Mouse (Mus musculus): ENCODE data around the gene Cep44. TPM values are rescaled to one million over a fixed set of nuclear protein-coding genes. Genes with fewer than 3 reads are reported as not detected.
A peak's percentile ranks its signal among the peaks of the same experiment; 100 is the strongest.

The Cep44 gene
- 17.8 TPM in 2 replicates for polyA plus RNA-seq (2015; fragmentation: Nextera tagmentation; extraction: Ambion mirVana)

DNA sequence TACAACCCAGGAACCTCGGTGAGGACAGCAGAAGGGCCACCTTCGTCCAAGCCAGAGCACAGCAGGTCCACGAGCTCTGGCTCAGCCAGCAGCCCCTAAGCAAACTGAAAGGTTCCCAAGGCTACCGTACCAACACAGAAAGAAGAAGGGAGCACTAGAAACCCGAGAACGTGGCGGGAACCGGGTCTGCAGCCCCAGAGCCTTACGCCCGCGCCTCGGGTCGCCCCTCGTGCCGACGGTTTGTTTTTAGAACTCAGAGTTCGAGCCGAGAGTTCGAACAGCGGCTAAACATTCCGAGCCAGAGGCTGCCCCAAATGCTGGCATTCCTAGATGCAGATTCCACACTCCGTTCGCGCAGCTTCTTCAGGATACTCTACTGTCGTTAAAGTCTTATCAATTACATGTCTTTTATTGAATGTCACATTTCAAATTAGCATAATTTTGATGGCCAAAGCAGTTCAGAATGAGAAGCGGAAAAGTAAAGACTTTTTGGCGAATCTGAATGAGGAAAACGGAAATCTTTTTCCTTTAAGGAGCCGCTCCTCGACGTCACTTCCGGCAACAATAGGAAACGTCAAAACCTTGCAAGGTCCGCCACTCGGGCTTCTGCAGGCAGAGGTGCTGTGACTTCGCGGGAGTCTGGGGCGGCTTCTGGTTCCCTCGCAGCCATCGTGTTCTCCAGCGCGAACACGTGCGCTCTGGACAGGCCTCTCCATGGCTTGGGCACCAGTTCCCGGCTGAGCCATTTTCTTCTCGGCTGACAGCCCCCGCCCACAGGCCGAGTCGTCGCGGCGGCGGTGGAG lies at the start of gene Cep44, which contains the start of gene Fbxo8:
Gene Cep44 (minus strand): TSS at position 490 of the 803 bp plus-strand sequence.
Gene Fbxo8 (plus strand): TSS at position 533 of the 803 bp plus-strand sequence.
- Histone ChIP-seq H3K4me3 (ENCODE audit: low read depth, low read length) (peak within 1 kb of the TSS; percentile 93), H3K9me3 (ENCODE audit: low read length) (no peaks in the 10 kb centered on the region), H3K9ac (replicated peaks) (peak within 1 kb of the TSS; percentile 92), H3K27ac (ENCODE audit: low read depth) (peak within 1 kb of the TSS; percentile 98), H3K4me2 (ENCODE audit: low read depth, low read length) (peak within 1 kb of the TSS; percentile 72), H3K27me3 (ENCODE audit: insufficient read depth, low read length) (no peaks in the 10 kb centered on the region), H3K36me3 (replicated peaks; ENCODE audit: insufficient read depth, low read length) (no peaks in the 10 kb centered on the region), H3K4me1 (ENCODE audit: insufficient read depth) (peaks cover 12% of the 10 kb centered on the region; the same call in 1 of the 2 replicates)
- TF ChIP-seq CTCF (IDR thresholded peaks at IDR 0.05; ENCODE audit: low read depth) (no peak), EP300 (IDR thresholded peaks at IDR 0.05; ENCODE audit: low read depth) (peak; percentile 75)
- under 1% methylated on average over 53 of the region's 53 CpGs for WGBS (ENCODE audit: insufficient replicate concordance)
- ATAC-seq: peak; percentile 84
- peak; percentile 85 for DNase-seq

DNA sequence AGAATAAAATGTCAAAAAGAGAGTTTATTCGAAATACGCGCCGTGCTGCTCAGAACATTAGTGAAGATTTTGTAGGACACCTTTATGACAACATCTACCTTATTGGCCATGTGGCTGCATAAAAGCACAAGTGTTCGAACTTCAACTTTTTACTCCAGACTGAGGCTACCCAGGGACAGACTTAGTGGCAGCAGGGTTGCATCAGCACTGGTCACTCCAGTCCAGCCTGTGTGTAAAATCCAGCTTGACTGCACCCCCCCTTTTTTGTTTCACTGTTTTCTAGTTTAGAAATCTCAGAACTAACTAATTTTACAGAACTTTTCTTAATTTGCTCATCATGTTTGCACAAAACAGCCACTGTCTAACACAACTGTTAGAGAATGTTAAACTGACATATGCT lies 40.7 kb upstream of the Cep44 start:
- Histone ChIP-seq H3K27ac (ENCODE audit: low read depth) (0 out of 2 replicates have a peak overlapping the region, but pooled peaks have one; percentile 39), H3K9me3 (ENCODE audit: low read length) (no peaks in the 10 kb centered on the region), H3K9ac (replicated peaks) (no peak overlapping the region), H3K4me1 (ENCODE audit: insufficient read depth) (no peaks in the 10 kb centered on the region; the same call in 1 of the 2 replicates), H3K27me3 (ENCODE audit: insufficient read depth, low read length) (no peaks in the 10 kb centered on the region), H3K4me3 (ENCODE audit: low read depth, low read length) (no peak overlapping the region), H3K36me3 (replicated peaks; ENCODE audit: insufficient read depth, low read length) (peaks cover 14% of the 10 kb centered on the region), H3K4me2 (ENCODE audit: low read depth, low read length) (no peak overlapping the region)
- 83% methylated on average over 5 of the region's 5 CpGs for WGBS (ENCODE audit: insufficient replicate concordance)
- DNase-seq: no peak
- peak; percentile 74 for ATAC-seq
- TF ChIP-seq CTCF (IDR thresholded peaks at IDR 0.05; ENCODE audit: low read depth): no peak
- no peak for TF ChIP-seq EP300 (IDR thresholded peaks at IDR 0.05; ENCODE audit: low read depth)

DNA sequence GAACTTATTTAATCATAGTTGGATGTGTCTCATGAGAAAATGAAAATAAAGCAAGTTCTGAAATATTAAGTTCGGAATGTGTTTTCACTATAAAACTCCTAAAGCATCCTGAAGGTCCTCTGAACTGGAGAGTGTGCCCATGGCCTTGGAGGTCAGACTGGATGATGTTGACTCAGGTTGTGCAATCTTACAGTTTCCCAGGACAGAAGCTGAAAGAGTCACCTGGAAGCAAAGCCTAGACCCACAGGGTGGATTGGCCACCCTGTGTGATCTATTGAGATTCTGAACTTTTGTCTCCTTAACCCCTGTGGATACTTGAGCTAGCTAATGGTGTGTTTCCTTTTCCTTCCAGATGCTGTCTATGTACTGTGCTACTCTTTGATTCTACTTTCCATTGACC lies 40.2 kb upstream of the Cep44 start:
- peak; percentile 87 for ATAC-seq
- TF ChIP-seq EP300 (IDR thresholded peaks at IDR 0.05; ENCODE audit: low read depth): no peak
- no peak for TF ChIP-seq CTCF (IDR thresholded peaks at IDR 0.05; ENCODE audit: low read depth)
- Histone ChIP-seq H3K36me3 (replicated peaks; ENCODE audit: insufficient read depth, low read length) (peaks cover 14% of the 10 kb centered on the region), H3K4me3 (ENCODE audit: low read depth, low read length) (no peak overlapping the region), H3K4me1 (ENCODE audit: insufficient read depth) (no peaks in the 10 kb centered on the region; the same call in 1 of the 2 replicates), H3K27me3 (ENCODE audit: insufficient read depth, low read length) (no peaks in the 10 kb centered on the region), H3K9ac (replicated peaks) (no peak overlapping the region), H3K4me2 (ENCODE audit: low read depth, low read length) (no peak overlapping the region), H3K9me3 (ENCODE audit: low read length) (no peaks in the 10 kb centered on the region), H3K27ac (ENCODE audit: low read depth) (0 out of 2 replicates have a peak overlapping the region, but pooled peaks have one; percentile 39)
- DNase-seq: no peak
- 71% methylated on average over 1 of the region's 1 CpGs for WGBS (ENCODE audit: insufficient replicate concordance)

DNA sequence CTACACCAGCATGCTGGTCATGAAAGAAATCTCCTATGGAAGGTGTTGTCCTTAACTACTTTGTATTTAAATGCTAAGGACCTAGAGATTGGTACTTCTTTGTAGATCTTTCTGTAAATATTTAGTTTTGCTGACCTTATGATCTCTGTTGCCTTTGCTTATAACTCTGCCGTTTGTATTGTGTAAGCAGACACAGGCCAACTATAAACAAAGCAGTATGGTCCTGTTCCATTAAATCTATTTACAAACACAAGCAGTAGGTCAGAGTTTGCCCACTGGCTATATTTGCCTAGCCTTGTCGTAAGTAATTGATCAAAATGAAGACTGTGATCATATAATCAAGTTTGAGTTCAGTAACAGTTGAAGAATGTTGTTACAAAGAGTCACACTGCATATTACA lies 38.2 kb upstream of the Cep44 start:
- DNase-seq (no peak), ATAC-seq (peak; percentile 81)
- peaks cover 14% of the 10 kb centered on the region for H3K36me3 ChIP-seq (replicated peaks; ENCODE audit: insufficient read depth, low read length)
- no peaks in the 10 kb centered on the region for H3K27me3 ChIP-seq (ENCODE audit: insufficient read depth, low read length)
- H3K9ac ChIP-seq (replicated peaks): no peak overlapping the region
- H3K9me3 ChIP-seq (ENCODE audit: low read length): no peaks in the 10 kb centered on the region
- H3K27ac ChIP-seq (ENCODE audit: low read depth): peak overlapping the region; percentile 16; the same call in 1 of the 2 replicates
- H3K4me3 ChIP-seq (ENCODE audit: low read depth, low read length): no peak overlapping the region
- no peak for TF ChIP-seq CTCF (IDR thresholded peaks at IDR 0.05; ENCODE audit: low read depth)
- TF ChIP-seq EP300 (IDR thresholded peaks at IDR 0.05; ENCODE audit: low read depth): no peak
- WGBS (ENCODE audit: insufficient replicate concordance): 61% methylated on average over 2 of the region's 2 CpGs
- no peak overlapping the region for H3K4me2 ChIP-seq (ENCODE audit: low read depth, low read length)
- no peaks in the 10 kb centered on the region; the same call in 1 of the 2 replicates for H3K4me1 ChIP-seq (ENCODE audit: insufficient read depth)

DNA sequence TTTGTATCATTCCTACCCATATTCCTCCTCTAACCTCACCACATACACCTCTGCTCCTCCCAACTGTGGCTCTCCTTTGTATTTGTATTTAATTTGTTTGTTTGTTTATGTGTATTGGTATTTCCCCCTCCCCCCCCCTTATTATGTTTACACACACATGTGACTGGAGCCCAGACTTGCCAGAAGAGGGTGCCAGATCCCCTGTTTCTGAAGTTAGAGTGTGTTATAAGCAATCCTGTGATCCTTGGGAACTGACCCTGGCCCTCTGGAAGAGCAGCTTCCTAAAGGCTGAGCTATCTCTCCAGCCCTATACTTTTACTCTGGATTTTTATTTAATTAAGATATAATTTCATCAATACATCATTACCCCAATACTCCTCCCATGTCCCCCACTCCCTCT lies 32.0 kb upstream of the Cep44 start:
- H3K9me3 ChIP-seq (ENCODE audit: low read length): no peaks in the 10 kb centered on the region
- peak; percentile 43 for TF ChIP-seq CTCF (IDR thresholded peaks at IDR 0.05; ENCODE audit: low read depth)
- TF ChIP-seq EP300 (IDR thresholded peaks at IDR 0.05; ENCODE audit: low read depth): no peak
- no peaks in the 10 kb centered on the region; the same call in 1 of the 2 replicates for H3K4me1 ChIP-seq (ENCODE audit: insufficient read depth)
- no peak overlapping the region for H3K4me3 ChIP-seq (ENCODE audit: low read depth, low read length)
- H3K9ac ChIP-seq (replicated peaks): no peak overlapping the region
- no peak for DNase-seq
- ATAC-seq: no peak
- H3K27me3 ChIP-seq (ENCODE audit: insufficient read depth, low read length): no peaks in the 10 kb centered on the region
- no peak overlapping the region for H3K4me2 ChIP-seq (ENCODE audit: low read depth, low read length)
- no peaks in the 10 kb centered on the region for H3K36me3 ChIP-seq (replicated peaks; ENCODE audit: insufficient read depth, low read length)
- no peak overlapping the region for H3K27ac ChIP-seq (ENCODE audit: low read depth)

DNA sequence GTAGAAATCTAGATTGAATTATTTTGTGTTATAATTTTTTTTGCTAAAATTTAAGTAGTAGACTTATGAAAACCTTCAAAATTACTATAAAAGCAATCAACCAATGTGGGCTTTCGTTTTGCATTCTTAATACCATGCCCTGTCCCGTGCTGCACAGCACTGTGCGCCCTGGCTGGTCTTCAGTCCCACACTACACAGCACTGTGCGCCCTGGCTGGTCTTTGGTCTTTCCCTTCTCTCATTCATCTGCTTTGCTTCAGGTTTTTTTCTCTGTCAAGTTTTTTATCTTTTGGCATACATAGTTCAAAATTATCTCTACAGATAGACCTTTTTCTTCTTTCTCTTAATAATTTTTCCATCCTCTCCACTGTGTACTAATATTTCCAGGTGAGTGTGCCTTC lies 30.1 kb upstream of the Cep44 start:
- ATAC-seq (no peak), DNase-seq (no peak)
- H3K4me2 ChIP-seq (ENCODE audit: low read depth, low read length): no peak overlapping the region
- H3K27ac ChIP-seq (ENCODE audit: low read depth): no peak overlapping the region
- TF ChIP-seq CTCF (IDR thresholded peaks at IDR 0.05; ENCODE audit: low read depth): no peak
- no peak for TF ChIP-seq EP300 (IDR thresholded peaks at IDR 0.05; ENCODE audit: low read depth)
- no peak overlapping the region for H3K9ac ChIP-seq (replicated peaks)
- H3K36me3 ChIP-seq (replicated peaks; ENCODE audit: insufficient read depth, low read length): no peaks in the 10 kb centered on the region
- H3K27me3 ChIP-seq (ENCODE audit: insufficient read depth, low read length): no peaks in the 10 kb centered on the region
- H3K4me1 ChIP-seq (ENCODE audit: insufficient read depth): no peaks in the 10 kb centered on the region
- H3K9me3 ChIP-seq (ENCODE audit: low read length): no peaks in the 10 kb centered on the region
- H3K4me3 ChIP-seq (ENCODE audit: low read depth, low read length): no peak overlapping the region
- WGBS (ENCODE audit: insufficient replicate concordance): 85% methylated on average over 4 of the region's 4 CpGs
